Mouse (Mus musculus) MEL (cell line): ENCODE measurements around the gene P3h4. TPM values are rescaled to one million over a fixed set of nuclear protein-coding genes. Genes with fewer than 3 reads are reported as not detected.

ENCODE experiments used
- DNase-seq: peaks from one replicate; pipeline ENCODE4 v3.0.0; 2011; ENCODE audit warnings: low read depth, low spot score
- H3K27ac ChIP-seq: 2 replicates; pipeline ENCODE4 v1.5.1; 2012; ENCODE audit warnings: low read depth, mild to moderate bottlenecking, control low read depth, low read length, moderate library complexity; ENCODE audit not compliant: control insufficient read depth
- H3K27me3 ChIP-seq, 2 experiments: fragments of 150-350 bp in 1 of 2; sonication (generic) in 1 of 2; 2 replicates each; pipeline ENCODE4 v1.6.1; 2012; ENCODE audit warnings: low read length in 2 of 2, mild to moderate bottlenecking in 2 of 2, improper control_type of control experiment in 1 of 2, moderate library complexity in 1 of 2; ENCODE audit not compliant: insufficient read depth in 2 of 2, control insufficient read depth in 1 of 2
- H3K36me3 ChIP-seq, 2 experiments: 2 replicates each; pipeline ENCODE4 v1.6.1; 2012 to 2014; ENCODE audit warnings: low read length in 2 of 2, improper control_type of control experiment in 1 of 2, inconsistent platforms in 1 of 2, mild to moderate bottlenecking in 1 of 2; ENCODE audit not compliant: insufficient read depth in 2 of 2, control insufficient read depth in 1 of 2
- H3K4me1 ChIP-seq, 2 experiments: fragments of 150-350 bp in 1 of 2; sonication (generic) in 1 of 2; 2 replicates each; pipeline ENCODE4 v1.6.1; 2012; ENCODE audit warnings: low read length in 2 of 2, improper control_type of control experiment in 1 of 2, mild to moderate bottlenecking in 1 of 2; ENCODE audit not compliant: insufficient read depth in 2 of 2, control insufficient read depth in 1 of 2
- H3K4me3 ChIP-seq, 2 experiments: fragments of 150-350 bp in 1 of 2; sonication (generic) in 1 of 2; 2 replicates each; pipeline ENCODE4 v1.5.1; 2012; ENCODE audit warnings: low read depth in 2 of 2, low read length in 2 of 2, mild to moderate bottlenecking in 2 of 2, moderate library complexity in 2 of 2, control low read depth in 1 of 2, improper control_type of control experiment in 1 of 2; ENCODE audit not compliant: control insufficient read depth in 1 of 2, insufficient read depth in 1 of 2
- H3K79me2 ChIP-seq: 2 replicates; pipeline ENCODE4 v1.6.1; 2012; ENCODE audit warnings: mild to moderate bottlenecking, low read length, moderate library complexity; ENCODE audit not compliant: control insufficient read depth, poor library complexity, insufficient read depth
- H3K9ac ChIP-seq: 2 replicates; pipeline ENCODE4 v1.6.1; 2012; ENCODE audit warnings: low read depth, mild to moderate bottlenecking, control low read depth, low read length, moderate library complexity; ENCODE audit not compliant: control insufficient read depth, poor library complexity, severe bottlenecking
- H3K9me3 ChIP-seq: fragments of 150-350 bp; sonication (generic); replicated peaks from 2 replicates; pipeline ENCODE4 v1.6.1; 2012; ENCODE audit warnings: mild to moderate bottlenecking, low read length, improper control_type of control experiment, moderate library complexity; ENCODE audit not compliant: insufficient read depth
- BHLHE40 ChIP-seq: IDR thresholded peaks from 2 replicates; pipeline ENCODE4 v1.6.1; 2012; ENCODE audit warnings: low read depth, mild to moderate bottlenecking, inconsistent platforms, low read length, improper control_type of control experiment, borderline replicate concordance
- CHD1 ChIP-seq: IDR thresholded peaks from 2 replicates; pipeline ENCODE4 v1.6.1; 2012; ENCODE audit warnings: low read depth, mild to moderate bottlenecking, inconsistent platforms, low read length, improper control_type of control experiment
- CTCF ChIP-seq, 3 experiments: IDR thresholded peaks in 2 of 3; conservative IDR thresholded peaks in 1 of 3; 2 replicates each; pipeline ENCODE4 v1.5.1; 2011 to 2012; ENCODE audit warnings: low read length in 3 of 3, low read depth in 2 of 3, mild to moderate bottlenecking in 2 of 3, improper control_type of control experiment in 1 of 3, inconsistent platforms in 1 of 3, mixed read lengths in 1 of 3, moderate library complexity in 1 of 3; ENCODE audit not compliant: control insufficient read depth in 1 of 3, insufficient read depth in 1 of 3, poor library complexity in 1 of 3, severe bottlenecking in 1 of 3
- E2F4 ChIP-seq: IDR thresholded peaks from 2 replicates; pipeline ENCODE4 v1.6.1; 2011; ENCODE audit warnings: low read depth, low read length, improper control_type of control experiment, borderline replicate concordance
- ELF1 ChIP-seq: IDR thresholded peaks from 2 replicates; pipeline ENCODE4 v1.6.1; 2014; ENCODE audit warnings: low read depth, mild to moderate bottlenecking, inconsistent platforms, low read length, improper control_type of control experiment, moderate library complexity
- EP300 ChIP-seq, 2 experiments: IDR thresholded peaks; 2 replicates each; pipeline ENCODE4 v1.6.1; 2011; ENCODE audit warnings: improper control_type of control experiment in 2 of 2, low read length in 2 of 2, low read depth in 1 of 2, mild to moderate bottlenecking in 1 of 2
- ETS1 ChIP-seq: IDR thresholded peaks from 2 replicates; pipeline ENCODE4 v1.6.1; 2012; ENCODE audit warnings: low read depth, mild to moderate bottlenecking, inconsistent platforms, low read length, improper control_type of control experiment, moderate library complexity
- GABPA ChIP-seq: IDR thresholded peaks from 2 replicates; pipeline ENCODE4 v1.6.1; 2012; ENCODE audit warnings: low read depth, mild to moderate bottlenecking, inconsistent platforms, low read length, improper control_type of control experiment, moderate library complexity
- HCFC1 ChIP-seq: IDR thresholded peaks from 2 replicates; pipeline ENCODE4 v1.6.1; 2012; ENCODE audit warnings: low read depth, mild to moderate bottlenecking, inconsistent platforms, low read length, improper control_type of control experiment, moderate library complexity
- KAT2A ChIP-seq: conservative IDR thresholded peaks from 2 replicates; pipeline ENCODE4 v1.6.1; 2012; ENCODE audit warnings: low read depth, low read length, improper control_type of control experiment, inconsistent platforms
- MAX ChIP-seq: IDR thresholded peaks from 2 replicates; pipeline ENCODE4 v1.6.1; 2011; ENCODE audit warnings: low read length, improper control_type of control experiment
- NELFE ChIP-seq: IDR thresholded peaks from 2 replicates; pipeline ENCODE4 v1.6.1; 2011; ENCODE audit warnings: low read depth, low read length, improper control_type of control experiment
- POLR2A ChIP-seq, 2 experiments: IDR thresholded peaks; 2 replicates each; pipeline ENCODE4 v1.6.1; 2011 to 2012; ENCODE audit warnings: low read length in 2 of 2, mild to moderate bottlenecking in 2 of 2, control low read depth in 1 of 2, improper control_type of control experiment in 1 of 2, low read depth in 1 of 2, moderate library complexity in 1 of 2; ENCODE audit not compliant: control insufficient read depth in 1 of 2, insufficient read depth in 1 of 2, poor library complexity in 1 of 2
- POLR2AphosphoS5 ChIP-seq: IDR thresholded peaks from 2 replicates; pipeline ENCODE4 v1.6.1; 2012; ENCODE audit warnings: low read depth, borderline replicate concordance, mild to moderate bottlenecking, inconsistent platforms, low read length, moderate library complexity, mixed read lengths
- RCOR1 ChIP-seq: IDR thresholded peaks from 2 replicates; pipeline ENCODE4 v1.6.1; 2012; ENCODE audit warnings: low read depth, mild to moderate bottlenecking, inconsistent platforms, low read length, improper control_type of control experiment
- SIN3A ChIP-seq: IDR thresholded peaks from 2 replicates; pipeline ENCODE4 v1.6.1; 2012; ENCODE audit warnings: low read length, improper control_type of control experiment, inconsistent platforms
- UBTF ChIP-seq: IDR thresholded peaks from 2 replicates; pipeline ENCODE4 v1.6.1; 2012; ENCODE audit warnings: low read depth, mild to moderate bottlenecking, inconsistent platforms, low read length, improper control_type of control experiment, moderate library complexity, borderline replicate concordance; ENCODE audit not compliant: insufficient read depth
- USF2 ChIP-seq, 2 experiments: IDR thresholded peaks; 2 replicates each; pipeline ENCODE4 v1.6.1; 2011 to 2012; ENCODE audit warnings: improper control_type of control experiment in 2 of 2, low read length in 2 of 2, borderline replicate concordance in 1 of 2, inconsistent platforms in 1 of 2, low read depth in 1 of 2, mild to moderate bottlenecking in 1 of 2; ENCODE audit not compliant: insufficient read depth in 1 of 2
- polyA plus RNA-seq, 2 experiments: library from polyadenylated mRNA; stranded (reverse) in 1 of 2; unstranded in 1 of 2; fragments of >175 nt in 1 of 2; fragments of >200 nt in 1 of 2; gene quantifications; 2 replicates each; pipeline versions ENCODE4 v1.2.1 to v1.2.4; 2012; ENCODE audit warnings: low replicate concordance in 2 of 2, low read depth in 1 of 2; ENCODE audit not compliant: insufficient read length in 2 of 2, insufficient read depth in 1 of 2, missing spikeins in 1 of 2
- total RNA-seq: library from RNA; depleted of rRNA; stranded (reverse); fragments of 300-350 nt; gene quantifications from 2 replicates; pipeline ENCODE4 v1.2.3, GENCODE M21; 2012

P3h4 gene
- total and polyA plus RNA-seq, 3 experiments = 0.88 TPM; not detected in 2

DNA sequence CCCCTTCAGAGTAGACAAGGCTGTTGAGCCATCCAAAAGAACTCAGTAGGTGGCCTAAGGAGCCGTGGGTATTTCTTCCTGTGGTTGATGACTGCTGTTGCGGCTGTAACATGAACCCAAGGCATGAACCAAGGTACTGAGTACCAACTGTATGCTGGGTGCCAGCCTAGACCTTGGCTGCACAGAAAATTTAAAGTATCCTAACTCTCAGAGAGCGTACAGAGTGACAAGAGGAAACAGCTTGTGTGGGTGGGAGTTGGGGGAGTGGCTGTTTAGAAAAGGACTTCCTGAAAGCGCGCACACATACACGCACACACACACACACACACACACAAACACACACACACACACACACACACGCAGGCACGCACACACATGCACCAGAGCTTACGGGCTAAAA, 15.3 kb downstream of the P3h4 start:
- Histone ChIP-seq H3K27ac (peak overlapping the region; percentile 11; the same call in 1 of the 2 replicates), H3K4me3 (peak overlapping the region in 1 of 2 experiments; percentile 36; a peak in 2 of 4 replicates), H3K27me3 (no peaks in the 10 kb centered on the region), H3K9ac (peak overlapping the region; percentile 50), H3K4me1 (peaks cover 20 to 72% of the 10 kb centered on the region in 2 experiments), H3K79me2 (no peaks in the 10 kb centered on the region), H3K36me3 (peaks cover 0 to 39% of the 10 kb centered on the region in 2 experiments; a peak in 2 of 4 replicates), H3K9me3 (no peaks in the 10 kb centered on the region)
- TF ChIP-seq ELF1 (peak; percentile 74; the same call in 1 of the 2 replicates), BHLHE40 (no peak), ETS1 (peak; percentile 56), POLR2AphosphoS5 (no peak), HCFC1 (peak; percentile 64), EP300 (IDR thresholded peaks at IDR 0.05; ENCODE audit: low read depth in 1 of 2, low read length in 2 of 2) (0 out of 4 replicates have a peak, but pooled peaks of 1 of the 2 experiments have one; percentile 13), USF2 (IDR thresholded peaks at IDR 0.05; ENCODE audit: borderline replicate concordance in 1 of 2, insufficient read depth in 1 of 2, low read depth in 1 of 2, low read length in 2 of 2) (no peak), UBTF (no peak), POLR2A (IDR thresholded peaks at IDR 0.05; ENCODE audit: control insufficient read depth in 1 of 2, insufficient read depth in 1 of 2, low read depth in 1 of 2, low read length in 2 of 2, poor library complexity in 1 of 2) (0 out of 4 replicates have a peak, but pooled peaks of 1 of the 2 experiments have one; percentile 32), MAX (no peak), CTCF (IDR thresholded peaks at IDR 0.05 in 2 of 3, conservative IDR thresholded peaks at IDR 0.05 in 1 of 3; ENCODE audit: control insufficient read depth in 1 of 3, insufficient read depth in 1 of 3, low read depth in 2 of 3, low read length in 3 of 3, poor library complexity in 1 of 3, severe bottlenecking in 1 of 3) (no peak), E2F4 (no peak), SIN3A (peak; percentile 61; the same call in 1 of the 2 replicates)
- DNase-seq = peak; percentile 84

DNA sequence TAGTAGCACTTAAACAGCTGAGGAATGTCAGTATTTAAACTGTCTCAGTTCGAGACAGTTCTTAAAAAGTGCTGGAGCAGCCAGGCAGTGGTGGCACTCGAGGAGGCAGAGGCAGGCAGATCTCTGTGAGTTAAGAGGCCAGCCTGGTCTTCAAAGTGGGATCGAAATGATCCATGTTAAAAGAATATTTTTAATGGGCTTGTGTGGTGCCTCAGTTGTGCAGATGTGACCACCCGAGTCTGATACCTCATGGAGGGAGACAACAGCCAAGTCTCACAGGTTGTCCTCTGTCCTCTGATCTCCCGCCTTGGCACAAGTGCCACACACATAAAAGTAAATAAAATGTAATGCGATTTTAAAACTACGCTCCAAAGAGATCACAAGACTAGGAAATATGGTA, 16.1 kb downstream of the P3h4 start:
- no peak overlapping the region for H3K9ac ChIP-seq
- H3K4me3 ChIP-seq = no peak overlapping the region
- no peaks in the 10 kb centered on the region for H3K9me3 ChIP-seq
- peaks cover 20 to 78% of the 10 kb centered on the region in 2 experiments for H3K4me1 ChIP-seq
- TF ChIP-seq POLR2AphosphoS5 (no peak), EP300 (IDR thresholded peaks at IDR 0.05; ENCODE audit: low read depth in 1 of 2, low read length in 2 of 2) (no peak), CHD1 (no peak), GABPA (no peak), RCOR1 (no peak), NELFE (no peak), ETS1 (no peak), KAT2A (no peak)
- no peaks in the 10 kb centered on the region for H3K79me2 ChIP-seq
- H3K27me3 ChIP-seq = no peaks in the 10 kb centered on the region
- H3K36me3 ChIP-seq = peaks cover 0 to 39% of the 10 kb centered on the region in 2 experiments; a peak in 2 of 4 replicates
- no peak for DNase-seq
- no peak overlapping the region for H3K27ac ChIP-seq
